Mouse (Mus musculus) CH12.LX (cell line): Measurements from ENCODE around the gene Frmd8. TPM values are rescaled to one million over a fixed set of nuclear protein-coding genes. Genes with fewer than 3 reads are reported as not detected.

Experiments
- DNase-seq: peaks from one replicate; pipeline ENCODE4 v3.0.0-alpha.2; 2013; ENCODE audit errors: extremely low read depth
- H3K27ac ChIP-seq: 2 replicates; pipeline ENCODE4 v1.5.1; 2012; ENCODE audit warnings: low read depth, mild to moderate bottlenecking, control low read depth, moderate library complexity; ENCODE audit not compliant: insufficient read depth
- H3K27me3 ChIP-seq: replicated peaks from 2 replicates; pipeline ENCODE3; 2012; ENCODE audit warnings: inconsistent platforms
- H3K36me3 ChIP-seq, 2 experiments: replicated peaks in 1 of 2; 2 replicates each; pipeline versions ENCODE3 to v1.6.1; 2012; ENCODE audit warnings: inconsistent platforms in 1 of 2, low read length in 1 of 2, mild to moderate bottlenecking in 1 of 2, mixed read lengths in 1 of 2, moderate library complexity in 1 of 2; ENCODE audit not compliant: control insufficient read depth in 1 of 2, insufficient read depth in 1 of 2
- H3K4me1 ChIP-seq, 2 experiments: 2 replicates each; pipeline ENCODE4 v1.6.1; 2012; ENCODE audit warnings: inconsistent platforms in 1 of 2, moderate library complexity in 1 of 2; ENCODE audit not compliant: insufficient read depth in 2 of 2, control insufficient read depth in 1 of 2
- H3K4me2 ChIP-seq: 2 replicates; pipeline ENCODE4 v1.6.1; 2012; ENCODE audit warnings: low read depth, mild to moderate bottlenecking, control low read depth; ENCODE audit not compliant: poor library complexity, insufficient read depth, severe bottlenecking
- H3K4me3 ChIP-seq, 3 experiments: fragments of 150-350 bp in 1 of 3; sonication (generic) in 1 of 3; replicated peaks in 1 of 3; 2 replicates each; pipeline versions ENCODE3 to v1.5.1; 2011 to 2012; ENCODE audit warnings: low read depth in 2 of 3, low read length in 2 of 3, mild to moderate bottlenecking in 2 of 3, moderate library complexity in 2 of 3, control low read depth in 1 of 3, improper control_type of control experiment in 1 of 3, inconsistent platforms in 1 of 3, mixed read lengths in 1 of 3; ENCODE audit not compliant: poor library complexity in 1 of 3
- H3K79me2 ChIP-seq: replicated peaks from 2 replicates; pipeline ENCODE4 v1.6.1; 2012; ENCODE audit warnings: mild to moderate bottlenecking, moderate library complexity; ENCODE audit not compliant: control insufficient read depth, poor library complexity, insufficient read depth, severe bottlenecking; ENCODE audit errors: extremely low read depth
- H3K9ac ChIP-seq: 2 replicates; pipeline ENCODE4 v1.6.1; 2012; ENCODE audit warnings: low read depth, mild to moderate bottlenecking, control low read depth, moderate library complexity; ENCODE audit not compliant: insufficient read depth
- H3K9me3 ChIP-seq: replicated peaks from 2 replicates; pipeline ENCODE3; 2012; ENCODE audit warnings: low read length, inconsistent platforms, mixed read lengths
- BHLHE40 ChIP-seq: IDR thresholded peaks from 2 replicates; pipeline ENCODE4 v1.6.1; 2011; ENCODE audit warnings: mild to moderate bottlenecking, low read depth, low read length, improper control_type of control experiment
- CTCF ChIP-seq, 2 experiments: IDR thresholded peaks in 1 of 2; conservative IDR thresholded peaks in 1 of 2; 2 replicates each; pipeline ENCODE4 v1.5.1; 2011 to 2012; ENCODE audit warnings: low read depth in 2 of 2, low read length in 2 of 2, improper control_type of control experiment in 1 of 2, inconsistent platforms in 1 of 2, mild to moderate bottlenecking in 1 of 2, moderate library complexity in 1 of 2
- EP300 ChIP-seq: IDR thresholded peaks from 2 replicates; pipeline ENCODE4 v1.6.1; 2011; ENCODE audit warnings: low read length, improper control_type of control experiment
- GABPA ChIP-seq: IDR thresholded peaks from 2 replicates; pipeline ENCODE4 v1.6.1; 2012; ENCODE audit warnings: low read depth, low read length, improper control_type of control experiment, inconsistent platforms; ENCODE audit not compliant: insufficient replicate concordance
- HCFC1 ChIP-seq: IDR thresholded peaks from 2 replicates; pipeline ENCODE4 v1.6.1; 2012; ENCODE audit warnings: low read depth, mild to moderate bottlenecking, inconsistent platforms, low read length, improper control_type of control experiment
- MAFK ChIP-seq: IDR thresholded peaks from 2 replicates; pipeline ENCODE4 v1.6.1; 2011; ENCODE audit warnings: low read length, improper control_type of control experiment; ENCODE audit not compliant: insufficient replicate concordance
- MEF2A ChIP-seq: IDR thresholded peaks from 2 replicates; pipeline ENCODE4 v1.6.1; 2014; ENCODE audit warnings: low read depth, mild to moderate bottlenecking, inconsistent platforms, low read length, improper control_type of control experiment, borderline replicate concordance
- MYC ChIP-seq: IDR thresholded peaks from 2 replicates; pipeline ENCODE4 v1.6.1; 2011; ENCODE audit warnings: low read depth, mild to moderate bottlenecking, improper control_type of control experiment, low read length
- NELFE ChIP-seq: IDR thresholded peaks from 2 replicates; pipeline ENCODE4 v1.6.1; 2011; ENCODE audit warnings: low read depth, low read length, improper control_type of control experiment
- PAX5 ChIP-seq: IDR thresholded peaks from 2 replicates; pipeline ENCODE4 v1.6.1; 2012; ENCODE audit warnings: low read length, inconsistent platforms, mixed read lengths
- RCOR1 ChIP-seq: conservative IDR thresholded peaks from 2 replicates; pipeline ENCODE4 v1.6.1; 2012; ENCODE audit warnings: low read depth, mild to moderate bottlenecking, inconsistent platforms, low read length, improper control_type of control experiment
- SMC3 ChIP-seq: IDR thresholded peaks from 2 replicates; pipeline ENCODE4 v1.6.1; 2011; ENCODE audit warnings: low read depth, low read length, improper control_type of control experiment
- TBP ChIP-seq: conservative IDR thresholded peaks from 2 replicates; pipeline ENCODE4 v1.6.1; 2011; ENCODE audit warnings: low read depth, low read length, improper control_type of control experiment
- USF2 ChIP-seq: conservative IDR thresholded peaks from 2 replicates; pipeline ENCODE4 v1.6.1; 2011; ENCODE audit warnings: low read depth, low read length, improper control_type of control experiment
- ZMIZ1 ChIP-seq: IDR thresholded peaks from 2 replicates; pipeline ENCODE4 v1.6.1; 2012; ENCODE audit warnings: low read depth, mild to moderate bottlenecking, inconsistent platforms, low read length, improper control_type of control experiment
- dilution Hi-C: fragments of 300-500 bp; cut with MboI; formaldehyde crosslinking; loops from 2 replicates; pipeline ENCODE4 v1.14.3; 2020; ENCODE audit warnings: low sequenced_read_pairs; ENCODE audit not compliant: extremely low pct_unique_long_range_greater_than_20kb, extremely low pct_ligation_motif_present
- in situ Hi-C: fragments of 300-500 bp; cut with MboI; formaldehyde crosslinking; loops from 3 replicates; pipeline ENCODE4 v1.14.3; 2019; ENCODE audit warnings: low sequenced_read_pairs, low pct_ligation_motif_present, low pct_unique_long_range_greater_than_20kb, mixed read lengths
- polyA plus RNA-seq: library from polyadenylated mRNA; unstranded; fragments of >175 nt; gene quantifications from 2 replicates; pipeline ENCODE4 v1.2.1, GENCODE M21; 2012; ENCODE audit warnings: low read depth; ENCODE audit not compliant: insufficient read length
- total RNA-seq, 2 experiments: library from RNA; depleted of rRNA; stranded (reverse); fragments of 300-350 nt in 1 of 2; fragments of >200 nt in 1 of 2; gene quantifications; 2 replicates each; pipeline ENCODE4 v1.2.3; 2012 to 2014

Gene Frmd8
- total and polyA plus RNA-seq, 3 experiments: 13.5 to 30.7 (median 25.2) TPM

GRCm38 (mm10) chr19:5922119-5922942 is 47.3 kb upstream of the Frmd8 start:
- no peak overlapping the region for H3K4me3 ChIP-seq
- H3K4me2 ChIP-seq: no peak overlapping the region
- no peaks in the 10 kb centered on the region for H3K79me2 ChIP-seq
- H3K9me3 ChIP-seq: no peaks in the 10 kb centered on the region
- peaks cover 5 to 16% of the 10 kb centered on the region in 2 experiments; a peak in 2 of 4 replicates for H3K4me1 ChIP-seq
- TF ChIP-seq RCOR1: no peak
- TF ChIP-seq CTCF (conservative IDR thresholded peaks at IDR 0.05 in 1 of 2, IDR thresholded peaks at IDR 0.05 in 1 of 2; ENCODE audit: low read depth in 2 of 2, low read length in 2 of 2): no peak
- H3K27ac ChIP-seq: no peak overlapping the region
- no peak for DNase-seq
- H3K36me3 ChIP-seq: peaks cover 3 to 16% of the 10 kb centered on the region in 2 experiments
- H3K27me3 ChIP-seq: peaks cover 7% of the 10 kb centered on the region
- H3K9ac ChIP-seq: no peak overlapping the region
- in situ Hi-C loops: loop anchor here (5.0 kb wide), 2 partner anchors 40 to 95 kb away; partner anchors contain the start of genes Capn1 and Pola2
- dilution Hi-C loops: no loop called here

- Histone ChIP-seq H3K27ac (no peak overlapping the region), H3K4me1 (peaks cover 5 to 16% of the 10 kb centered on the region in 2 experiments; a peak in 2 of 4 replicates), H3K9ac (no peak overlapping the region), H3K4me3 (no peak overlapping the region), H3K4me2 (no peak overlapping the region), H3K36me3 (peaks cover 7 to 22% of the 10 kb centered on the region in 2 experiments), H3K9me3 (no peaks in the 10 kb centered on the region), H3K27me3 (peaks cover 7% of the 10 kb centered on the region), H3K79me2 (no peaks in the 10 kb centered on the region)
- in situ Hi-C loops (loop anchor here (5.0 kb wide), 2 partner anchors 41 to 96 kb away; partner anchors contain the start of genes Capn1 and Pola2), dilution Hi-C loops (no loop called here)
- DNase-seq: no peak
- TF ChIP-seq NELFE (no peak), SMC3 (no peak), MEF2A (no peak), HCFC1 (no peak), EP300 (no peak), BHLHE40 (no peak), GABPA (no peak), PAX5 (no peak), MYC (no peak), USF2 (no peak), MAFK (no peak), TBP (no peak), ZMIZ1 (no peak)
These were observed 46.6 kb upstream of the Frmd8 start for GRCm38 (mm10) chr19:5921715-5922114.
